Mouse (Mus musculus) heart, embryonic 12.5 days (tissue): ENCODE results near the gene Slc7a7. TPM values are rescaled to one million over a fixed set of nuclear protein-coding genes. Genes with fewer than 3 reads are reported as not detected.

Experiments
- ATAC-seq: fragments of 200-750 bp; cut with Nextera tagmentation; 2 replicates; pipeline ENCODE4 v1.8.0; 2017; ENCODE audit warnings: moderate TSS enrichment, moderate library complexity; ENCODE audit not compliant: insufficient number of reproducible peaks, low FRiP score
- H3K27ac ChIP-seq: fragments of 300-500 bp; sonication (generic); 2 replicates; pipeline ENCODE4 v1.5.1; 2016; ENCODE audit warnings: mild to moderate bottlenecking, moderate library complexity; ENCODE audit not compliant: poor library complexity, severe bottlenecking
- H3K27me3 ChIP-seq: fragments of 300-500 bp; sonication (generic); replicated peaks from 2 replicates; pipeline ENCODE4 v1.6.1; 2016; ENCODE audit warnings: mild to moderate bottlenecking, moderate library complexity
- H3K36me3 ChIP-seq: fragments of 300-500 bp; sonication (generic); 2 replicates; pipeline ENCODE4 v1.6.1; 2016; ENCODE audit warnings: mild to moderate bottlenecking, moderate library complexity
- H3K4me1 ChIP-seq: fragments of 300-500 bp; sonication (generic); replicated peaks from 2 replicates; pipeline ENCODE4 v1.6.1; 2016; ENCODE audit warnings: mild to moderate bottlenecking
- H3K4me2 ChIP-seq: fragments of 300-500 bp; sonication (generic); 2 replicates; pipeline ENCODE4 v1.6.1; 2016; ENCODE audit warnings: mild to moderate bottlenecking, moderate library complexity
- H3K4me3 ChIP-seq: fragments of 300-500 bp; sonication (generic); 2 replicates; pipeline ENCODE4 v1.5.1; 2016; ENCODE audit warnings: mild to moderate bottlenecking
- H3K9ac ChIP-seq: fragments of 300-500 bp; sonication (generic); 2 replicates; pipeline ENCODE4 v1.6.1; 2016; ENCODE audit warnings: mild to moderate bottlenecking, moderate library complexity
- H3K9me3 ChIP-seq: fragments of 300-500 bp; sonication (generic); replicated peaks from 2 replicates; pipeline ENCODE4 v1.6.1; 2016; ENCODE audit warnings: mild to moderate bottlenecking, moderate library complexity
- WGBS: fragments of 180-500 bp; shearing (Covaris S2); methylation state at CpG from one replicate; pipeline ENCODE4 v1.1.7; 2016; 5-methylcytosine and 5-hydroxymethylcytosine counted together
- polyA plus RNA-seq: library from polyadenylated mRNA; unstranded; fragments of >200 nt; fragmentation: Nextera tagmentation; extraction: Ambion mirVana; gene quantifications from 2 replicates; pipeline ENCODE4 v1.2.1, GENCODE M21; 2016

Gene Slc7a7
- polyA plus RNA-seq, 1 experiment from 2014 or later: 8.0 TPM

- H3K4me1 ChIP-seq: peaks cover 62% of the 10 kb centered on the region
- 2% methylated on average over 54 of the region's 54 CpGs for WGBS
- peak overlapping the region; percentile 94 for H3K27ac ChIP-seq
- H3K27me3 ChIP-seq: no peaks in the 10 kb centered on the region
- peak overlapping the region; percentile 82 for H3K4me2 ChIP-seq
- peak overlapping the region; percentile 98 for H3K9ac ChIP-seq
- no peaks in the 10 kb centered on the region for H3K9me3 ChIP-seq
- ATAC-seq: peak; percentile 41
- peak overlapping the region; percentile 88 for H3K4me3 ChIP-seq
- H3K36me3 ChIP-seq: peaks cover 39% of the 10 kb centered on the region
Measured at GRCm38 (mm10) chr14:54432078-54432836, 14.7 kb upstream of the Slc7a7 start.

GRCm38 (mm10) chr14:54431334-54432077 lies 13.9 kb upstream of the Slc7a7 start, which contains the start of gene Mmp14:
TSS of gene Mmp14 (plus strand) at chr14:54431612.
- Histone ChIP-seq H3K4me3 (peak within 1 kb of the TSS; percentile 88), H3K9ac (peak within 1 kb of the TSS; percentile 98), H3K4me2 (peak within 1 kb of the TSS; percentile 82), H3K27ac (peak within 1 kb of the TSS; percentile 94), H3K36me3 (peaks cover 32% of the 10 kb centered on the region), H3K9me3 (no peaks in the 10 kb centered on the region), H3K27me3 (no peaks in the 10 kb centered on the region), H3K4me1 (peaks cover 65% of the 10 kb centered on the region)
- ATAC-seq: peak; percentile 48
- WGBS: under 1% methylated on average over 49 of the region's 49 CpGs

GRCm38 (mm10) chr14:54430406-54431145 lies 13.0 kb upstream of the Slc7a7 start:
- Histone ChIP-seq H3K9ac (peak overlapping the region; percentile 98), H3K4me1 (peaks cover 65% of the 10 kb centered on the region)

GRCm38 (mm10) chr14:54429332-54430093 lies 11.9 kb upstream of the Slc7a7 start:
- Histone ChIP-seq H3K36me3 (peaks cover 19% of the 10 kb centered on the region), H3K4me2 (peak overlapping the region; percentile 82), H3K4me3 (no peak overlapping the region), H3K27me3 (no peaks in the 10 kb centered on the region), H3K4me1 (peaks cover 54% of the 10 kb centered on the region), H3K9me3 (no peaks in the 10 kb centered on the region), H3K9ac (peak overlapping the region; percentile 98; the same call in 1 of the 2 replicates), H3K27ac (peak overlapping the region; percentile 94)
- WGBS: 43% methylated on average over 7 of the region's 7 CpGs
- no peak for ATAC-seq

More at GRCm38 (mm10) chr14:54430406-54431145, 13.0 kb upstream of the Slc7a7 start:
- Histone ChIP-seq H3K27me3 (no peaks in the 10 kb centered on the region), H3K36me3 (peaks cover 24% of the 10 kb centered on the region), H3K9me3 (no peaks in the 10 kb centered on the region), H3K27ac (peak overlapping the region; percentile 94), H3K4me3 (peak overlapping the region; percentile 88), H3K4me2 (peak overlapping the region; percentile 82)
- no peak for ATAC-seq
- 2% methylated on average over 18 of the region's 18 CpGs for WGBS

GRCm38 (mm10) chr14:54428421-54428820 lies 10.8 kb upstream of the Slc7a7 start:
- Histone ChIP-seq H3K27ac (0 out of 2 replicates have a peak overlapping the region, but pooled peaks have one; percentile 94), H3K4me3 (no peak overlapping the region), H3K4me2 (no peak overlapping the region), H3K4me1 (peaks cover 43% of the 10 kb centered on the region), H3K27me3 (no peaks in the 10 kb centered on the region), H3K9me3 (0 out of 2 replicates have a peak, but pooled peaks cover 1% of the 10 kb centered on the region), H3K36me3 (peaks cover 14% of the 10 kb centered on the region), H3K9ac (no peak overlapping the region)
- no peak for ATAC-seq
- WGBS: 92% methylated on average over 5 of the region's 5 CpGs

DNA sequence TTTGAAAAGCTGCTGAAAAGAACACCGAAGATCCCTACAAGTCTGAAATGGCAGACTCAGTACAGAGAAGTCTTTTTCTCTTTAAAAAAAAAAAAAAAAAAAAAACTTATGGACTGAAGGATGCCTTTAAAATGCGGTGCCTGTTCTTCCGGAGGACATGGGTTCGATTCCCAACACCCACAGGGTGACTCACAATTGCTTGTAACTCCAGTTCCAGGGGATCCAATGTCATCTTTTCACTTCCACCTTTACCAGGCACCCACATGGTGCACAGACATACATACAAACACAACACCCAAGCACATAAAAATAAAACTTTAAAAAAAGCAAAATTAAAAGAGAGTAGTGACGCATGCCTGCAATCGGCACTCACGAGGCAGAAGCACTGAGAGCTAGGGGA lies 10.1 kb upstream of the Slc7a7 start:
- H3K4me3 ChIP-seq: 0 out of 2 replicates have a peak overlapping the region, but pooled peaks have one; percentile 95
- peak overlapping the region; percentile 80 for H3K4me2 ChIP-seq
- ATAC-seq: no peak
- WGBS: 90% methylated on average over 7 of the region's 7 CpGs
- 0 out of 2 replicates have a peak, but pooled peaks cover 4% of the 10 kb centered on the region for H3K9me3 ChIP-seq
- no peak overlapping the region for H3K27ac ChIP-seq
- H3K4me1 ChIP-seq: peaks cover 36% of the 10 kb centered on the region
- no peaks in the 10 kb centered on the region for H3K27me3 ChIP-seq
- no peak overlapping the region for H3K9ac ChIP-seq
- peaks cover 14% of the 10 kb centered on the region for H3K36me3 ChIP-seq

- peak; percentile 77 for ATAC-seq
- Histone ChIP-seq H3K9me3 (0 out of 2 replicates have a peak, but pooled peaks cover 4% of the 10 kb centered on the region), H3K36me3 (peaks cover 14% of the 10 kb centered on the region), H3K4me2 (peak within 1 kb of the TSS; percentile 80), H3K9ac (peak within 1 kb of the TSS; percentile 89), H3K4me3 (peak within 1 kb of the TSS; percentile 95), H3K27ac (peak within 1 kb of the TSS; percentile 85), H3K4me1 (peaks cover 35% of the 10 kb centered on the region), H3K27me3 (no peaks in the 10 kb centered on the region)
- whole genome bisulfite sequencing: under 1% methylated on average over 48 of the region's 48 CpGs
Measured at GRCm38 (mm10) chr14:54426689-54427398, 9.3 kb upstream of the Slc7a7 start, which contains the start of gene Mrpl52. TSS of gene Mrpl52 (plus strand) at chr14:54426909.

DNA sequence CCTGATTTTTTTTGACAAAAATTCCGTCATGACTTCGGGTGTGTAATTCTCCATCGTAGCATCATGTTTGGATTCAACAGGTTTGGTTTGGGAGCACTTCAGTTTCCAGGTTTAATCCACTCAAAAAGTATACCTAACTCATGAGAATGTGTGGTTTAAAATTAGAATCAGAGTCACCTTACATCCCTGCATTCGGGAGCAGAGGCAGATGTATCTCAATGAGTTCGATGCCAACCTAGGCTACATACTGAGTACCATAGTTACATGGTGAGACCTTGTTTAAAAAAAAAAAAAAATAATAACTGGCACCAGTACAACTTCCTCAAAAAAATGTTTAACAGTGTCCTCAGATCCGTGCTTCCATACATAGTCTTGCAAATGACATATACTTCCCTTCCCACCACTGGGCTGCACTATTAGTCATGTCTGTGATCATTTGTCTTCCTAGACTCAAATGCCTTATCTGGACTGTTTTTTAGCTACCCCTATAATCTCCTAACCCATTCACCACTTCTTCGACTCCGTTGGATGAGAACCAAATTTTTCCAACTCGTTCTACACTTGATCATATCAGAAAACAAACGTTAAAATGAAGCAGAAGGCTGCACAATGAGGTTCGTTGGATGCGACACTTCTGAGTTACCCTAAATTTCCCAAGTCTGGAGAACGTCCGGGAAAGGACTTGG lies 8.6 kb upstream of the Slc7a7 start:
- ATAC-seq: no peak
- peak overlapping the region; percentile 85 for H3K27ac ChIP-seq

GRCm38 (mm10) chr14:54425540-54425939 lies 8.0 kb upstream of the Slc7a7 start:
- 61% methylated on average over 1 of the region's 1 CpGs for WGBS
- H3K9me3 ChIP-seq: 0 out of 2 replicates have a peak, but pooled peaks cover 4% of the 10 kb centered on the region
- H3K27ac ChIP-seq: no peak overlapping the region
- no peak overlapping the region for H3K9ac ChIP-seq
- no peak overlapping the region for H3K4me2 ChIP-seq
- H3K27me3 ChIP-seq: no peaks in the 10 kb centered on the region
- ATAC-seq: no peak
- H3K36me3 ChIP-seq: peaks cover 14% of the 10 kb centered on the region
- H3K4me1 ChIP-seq: peaks cover 35% of the 10 kb centered on the region
- H3K4me3 ChIP-seq: no peak overlapping the region

More for the DNA sequence above, 8.6 kb upstream of the Slc7a7 start:
- Histone ChIP-seq H3K27me3 (no peaks in the 10 kb centered on the region), H3K4me1 (peaks cover 37% of the 10 kb centered on the region), H3K9ac (peak overlapping the region; percentile 89), H3K9me3 (0 out of 2 replicates have a peak, but pooled peaks cover 4% of the 10 kb centered on the region), H3K36me3 (peaks cover 14% of the 10 kb centered on the region), H3K4me2 (peak overlapping the region; percentile 80), H3K4me3 (peak overlapping the region; percentile 95)
- 33% methylated on average over 14 of the region's 14 CpGs for WGBS
